In genomic region chr19:50994471-50994870, GRCm38 (mm10) we compare ENCODE assay signal across 16 mouse cellular contexts.
"Had no signal": no experiment of that assay in that cellular context is flagged by ENCODE, and none has a peak within 500 bp of the region (broad histone marks: within the 10 kb centered on the region; RNA-seq: fewer than 3 reads in every experiment).

No protein-coding gene starts in this region.

- H3K9me3 ChIP-seq: neural tube, embryonic 13.5 days; neural tube, embryonic 15.5 days; stomach, embryonic 15.5 days had no signal

- DNase-seq: retina, postnatal 1 day; right cerebral cortex, adult 18-20 months; right cerebral cortex, postnatal 14 days; right cerebral cortex, postnatal 25 days; right cerebral cortex, postnatal 4 days; spleen, adult 18-20 months; thymus, adult 18-20 months; thymus, adult 2 months; thymus, postnatal 14 days; thymus, postnatal 25 days; thymus, postnatal 36 days; thymus, postnatal 4 days had no signal

- H3K4me1 ChIP-seq: neural tube, embryonic 13.5 days; neural tube, embryonic 15.5 days; stomach, embryonic 15.5 days had no signal

- H3K4me2 ChIP-seq: neural tube, embryonic 13.5 days; neural tube, embryonic 15.5 days; stomach, embryonic 15.5 days had no signal

- H3K36me3 ChIP-seq: neural tube, embryonic 13.5 days; neural tube, embryonic 15.5 days; stomach, embryonic 15.5 days had no signal

- H3K9ac ChIP-seq: neural tube, embryonic 13.5 days; neural tube, embryonic 15.5 days; stomach, embryonic 15.5 days had no signal

- H3K27me3 ChIP-seq: neural tube, embryonic 13.5 days; neural tube, embryonic 15.5 days; stomach, embryonic 15.5 days had no signal

- H3K27ac ChIP-seq: neural tube, embryonic 13.5 days; neural tube, embryonic 15.5 days; stomach, embryonic 15.5 days; stomach, postnatal 0 days had no signal

- H3K4me3 ChIP-seq: neural tube, embryonic 13.5 days; neural tube, embryonic 15.5 days; stomach, embryonic 15.5 days had no signal
